Mouse (Mus musculus) forebrain, embryonic 13.5 days (tissue): ENCODE results near the gene Foxp1. TPM values are rescaled to one million over a fixed set of nuclear protein-coding genes. Genes with fewer than 3 reads are reported as not detected.

Source experiments
- ATAC-seq: fragments of 200-750 bp; cut with Nextera tagmentation; 2 replicates; pipeline ENCODE4 v1.8.0; 2017
- H3K27ac ChIP-seq: fragments of 300-500 bp; sonication (generic); 2 replicates; pipeline ENCODE4 v1.5.1; 2015; ENCODE audit warnings: inconsistent platforms, mild to moderate bottlenecking, moderate library complexity
- H3K27me3 ChIP-seq: fragments of 300-500 bp; sonication (generic); 2 replicates; pipeline ENCODE4 v1.6.1; 2015; ENCODE audit warnings: mild to moderate bottlenecking, inconsistent platforms
- H3K36me3 ChIP-seq: fragments of 300-500 bp; sonication (generic); 2 replicates; pipeline ENCODE4 v1.6.1; 2015; ENCODE audit warnings: mild to moderate bottlenecking, inconsistent platforms; ENCODE audit not compliant: poor library complexity, severe bottlenecking
- H3K4me1 ChIP-seq: fragments of 300-500 bp; sonication (generic); 2 replicates; pipeline ENCODE4 v1.6.1; 2015; ENCODE audit warnings: inconsistent platforms
- H3K4me2 ChIP-seq: fragments of 300-500 bp; sonication (generic); 2 replicates; pipeline ENCODE4 v1.6.1; 2015; ENCODE audit warnings: inconsistent platforms, mild to moderate bottlenecking, moderate library complexity
- H3K4me3 ChIP-seq: fragments of 300-500 bp; sonication (generic); 2 replicates; pipeline ENCODE4 v1.5.1; 2015; ENCODE audit warnings: mild to moderate bottlenecking, inconsistent platforms
- H3K9ac ChIP-seq: fragments of 300-500 bp; sonication (generic); 2 replicates; pipeline ENCODE4 v1.6.1; 2015; ENCODE audit warnings: mild to moderate bottlenecking, inconsistent platforms
- H3K9me3 ChIP-seq: fragments of 300-500 bp; sonication (generic); replicated peaks from 2 replicates; pipeline ENCODE4 v1.6.1; 2016; ENCODE audit warnings: inconsistent platforms
- WGBS: fragments of 180-500 bp; shearing (Covaris S2); methylation state at CpG from one replicate; pipeline ENCODE4 v1.1.7; 2015; 5-methylcytosine and 5-hydroxymethylcytosine counted together
- polyA plus RNA-seq: library from polyadenylated mRNA; unstranded; fragments of >200 nt; fragmentation: Nextera tagmentation; extraction: Ambion mirVana; gene quantifications from 2 replicates; pipeline ENCODE4 v1.2.1, GENCODE M21; 2015

Gene Foxp1
- polyA plus RNA-seq, 1 experiment from 2014 or later: 51.3 TPM

- ATAC-seq: 0 out of 2 replicates have a peak, but pooled peaks have one; percentile 30
Measured at GRCm38 (mm10) chr6:99093856-99094255, 428.7 kb downstream of the Foxp1 start.

GRCm38 (mm10) chr6:99093208-99093607 is 429.3 kb downstream of the Foxp1 start:
- Histone ChIP-seq H3K4me3 (no peak overlapping the region), H3K4me1 (peaks cover 51% of the 10 kb centered on the region), H3K27me3 (no peaks in the 10 kb centered on the region), H3K9me3 (no peaks in the 10 kb centered on the region), H3K27ac (no peak overlapping the region), H3K36me3 (no peaks in the 10 kb centered on the region), H3K9ac (no peak overlapping the region), H3K4me2 (no peak overlapping the region)
- ATAC-seq: no peak
- 62% methylated on average over 5 of the region's 5 CpGs for WGBS

More at GRCm38 (mm10) chr6:99093856-99094255, 428.7 kb downstream of the Foxp1 start:
- Histone ChIP-seq H3K27ac (no peak overlapping the region), H3K4me3 (no peak overlapping the region), H3K27me3 (no peaks in the 10 kb centered on the region), H3K9me3 (no peaks in the 10 kb centered on the region; the same call in 1 of the 2 replicates), H3K36me3 (no peaks in the 10 kb centered on the region), H3K9ac (no peak overlapping the region), H3K4me2 (no peak overlapping the region), H3K4me1 (peaks cover 51% of the 10 kb centered on the region)
- 26% methylated on average over 2 of the region's 2 CpGs for WGBS

GRCm38 (mm10) chr6:99091799-99092198 is 430.7 kb downstream of the Foxp1 start:
- Histone ChIP-seq H3K27me3 (no peaks in the 10 kb centered on the region), H3K9ac (no peak overlapping the region), H3K4me1 (peaks cover 43% of the 10 kb centered on the region), H3K4me3 (no peak overlapping the region), H3K9me3 (no peaks in the 10 kb centered on the region), H3K4me2 (no peak overlapping the region), H3K27ac (no peak overlapping the region), H3K36me3 (no peaks in the 10 kb centered on the region)
- ATAC-seq: no peak
- WGBS: 68% methylated on average over 2 of the region's 2 CpGs

- H3K4me1 ChIP-seq: peaks cover 6% of the 10 kb centered on the region; the same call in 1 of the 2 replicates
- no peak overlapping the region for H3K4me2 ChIP-seq
- H3K27me3 ChIP-seq: no peaks in the 10 kb centered on the region
- no peak overlapping the region for H3K9ac ChIP-seq
- 76% methylated on average over 7 of the region's 7 CpGs for WGBS
- H3K9me3 ChIP-seq: no peaks in the 10 kb centered on the region
- H3K4me3 ChIP-seq: no peak overlapping the region
- ATAC-seq: no peak
- H3K36me3 ChIP-seq: no peaks in the 10 kb centered on the region
- no peak overlapping the region for H3K27ac ChIP-seq
Measured at GRCm38 (mm10) chr6:99087598-99087997, 434.9 kb downstream of the Foxp1 start.

GRCm38 (mm10) chr6:99084956-99085355 is 437.6 kb downstream of the Foxp1 start:
- H3K27ac ChIP-seq: no peak overlapping the region
- H3K4me2 ChIP-seq: no peak overlapping the region
- H3K9me3 ChIP-seq: no peaks in the 10 kb centered on the region
- 96% methylated on average over 4 of the region's 4 CpGs for WGBS
- no peak overlapping the region for H3K4me3 ChIP-seq
- no peak overlapping the region for H3K9ac ChIP-seq
- no peak for ATAC-seq
- no peaks in the 10 kb centered on the region for H3K36me3 ChIP-seq
- H3K4me1 ChIP-seq: no peaks in the 10 kb centered on the region; the same call in 1 of the 2 replicates
- no peaks in the 10 kb centered on the region for H3K27me3 ChIP-seq

- H3K27me3 ChIP-seq: no peaks in the 10 kb centered on the region
- no peak overlapping the region for H3K4me3 ChIP-seq
- no peak overlapping the region for H3K27ac ChIP-seq
- no peaks in the 10 kb centered on the region for H3K9me3 ChIP-seq
- 77% methylated on average over 5 of the region's 5 CpGs for WGBS
- ATAC-seq: no peak
- no peak overlapping the region for H3K9ac ChIP-seq
- no peak overlapping the region for H3K4me2 ChIP-seq
- no peaks in the 10 kb centered on the region for H3K36me3 ChIP-seq
- H3K4me1 ChIP-seq: no peaks in the 10 kb centered on the region; the same call in 1 of the 2 replicates
Measured at GRCm38 (mm10) chr6:99081259-99081658, 441.3 kb downstream of the Foxp1 start.

GRCm38 (mm10) chr6:99079041-99079835 is 443.3 kb downstream of the Foxp1 start:
- Histone ChIP-seq H3K4me2 (no peak overlapping the region), H3K9me3 (0 out of 2 replicates have a peak, but pooled peaks cover 3% of the 10 kb centered on the region), H3K9ac (no peak overlapping the region), H3K27me3 (no peaks in the 10 kb centered on the region), H3K36me3 (peaks cover 16% of the 10 kb centered on the region), H3K27ac (no peak overlapping the region; the same call in 1 of the 2 replicates), H3K4me3 (no peak overlapping the region), H3K4me1 (no peaks in the 10 kb centered on the region; the same call in 1 of the 2 replicates)
- WGBS: 45% methylated on average over 10 of the region's 10 CpGs
- no peak for ATAC-seq

- no peak overlapping the region for H3K4me2 ChIP-seq
- peaks cover 8% of the 10 kb centered on the region for H3K4me1 ChIP-seq
- no peak overlapping the region for H3K4me3 ChIP-seq
- H3K9ac ChIP-seq: no peak overlapping the region
- no peaks in the 10 kb centered on the region for H3K27me3 ChIP-seq
- H3K27ac ChIP-seq: no peak overlapping the region
- peaks cover 16% of the 10 kb centered on the region for H3K36me3 ChIP-seq
- 86% methylated on average over 4 of the region's 4 CpGs for whole genome bisulfite sequencing
- 0 out of 2 replicates have a peak, but pooled peaks cover 3% of the 10 kb centered on the region for H3K9me3 ChIP-seq
- ATAC-seq: no peak
Measured at GRCm38 (mm10) chr6:99078089-99078488, 444.4 kb downstream of the Foxp1 start.

- whole genome bisulfite sequencing: 75% methylated on average over 9 of the region's 9 CpGs
- no peak overlapping the region for H3K4me2 ChIP-seq
- ATAC-seq: no peak
- no peak overlapping the region for H3K27ac ChIP-seq
- H3K9me3 ChIP-seq: 0 out of 2 replicates have a peak, but pooled peaks cover 3% of the 10 kb centered on the region
- H3K4me1 ChIP-seq: peaks cover 16% of the 10 kb centered on the region
- H3K4me3 ChIP-seq: no peak overlapping the region
- no peak overlapping the region for H3K9ac ChIP-seq
- H3K27me3 ChIP-seq: no peaks in the 10 kb centered on the region
- peaks cover 16% of the 10 kb centered on the region for H3K36me3 ChIP-seq
Measured at GRCm38 (mm10) chr6:99073303-99074271, 448.9 kb downstream of the Foxp1 start.

- Histone ChIP-seq H3K27ac (no peak overlapping the region), H3K27me3 (no peaks in the 10 kb centered on the region), H3K9me3 (0 out of 2 replicates have a peak, but pooled peaks cover 3% of the 10 kb centered on the region), H3K4me3 (no peak overlapping the region), H3K9ac (no peak overlapping the region), H3K4me1 (peaks cover 31% of the 10 kb centered on the region), H3K36me3 (peaks cover 14% of the 10 kb centered on the region), H3K4me2 (no peak overlapping the region)
- ATAC-seq: no peak
- 83% methylated on average over 5 of the region's 5 CpGs for WGBS
Measured at GRCm38 (mm10) chr6:99070710-99071109, 451.8 kb downstream of the Foxp1 start.

GRCm38 (mm10) chr6:99069726-99070125 is 452.8 kb downstream of the Foxp1 start:
- Histone ChIP-seq H3K36me3 (peaks cover 5% of the 10 kb centered on the region), H3K4me2 (no peak overlapping the region), H3K9ac (no peak overlapping the region), H3K27me3 (0 out of 2 replicates have a peak, but pooled peaks cover 1% of the 10 kb centered on the region), H3K4me1 (peaks cover 35% of the 10 kb centered on the region), H3K27ac (no peak overlapping the region), H3K9me3 (0 out of 2 replicates have a peak, but pooled peaks cover under 1% of the 10 kb centered on the region), H3K4me3 (no peak overlapping the region)
- WGBS: 100% methylated on average over 1 of the region's 1 CpGs
- no peak for ATAC-seq
